Mouse (Mus musculus): ENCODE results near the gene Tmie. TPM values are rescaled to one million over a fixed set of nuclear protein-coding genes. Genes with fewer than 3 reads are reported as not detected.
"Not testable (repeated sequence)": the region's sequence is repeated elsewhere in the genome, so short reads cannot be mapped to it uniquely, and the experiment has no call there.

Gene Tmie
- total RNA-seq, 2 experiments from 2014 or later = 4.7 to 5.5 TPM

- DNase-seq (ENCODE audit: extremely low spot score in 1 of 2, low spot score in 2 of 2) = peak in 1 of 2 experiments; percentile 54
- intact Hi-C loops (cut with DNase I) = no loop called here
Observed at GRCm38 (mm10) chr9:110856920-110857319, 23.0 kb downstream of the Tmie start.

- intact Hi-C loops (cut with DNase I) = no loop called here
- DNase-seq (ENCODE audit: extremely low spot score in 1 of 2, low spot score in 2 of 2) = no peak
Observed at GRCm38 (mm10) chr9:110855903-110856302, 24.0 kb downstream of the Tmie start.

- no peak for DNase-seq (ENCODE audit: extremely low spot score in 1 of 2, low spot score in 2 of 2)
- intact Hi-C loops (cut with DNase I) = no loop called here
Observed at GRCm38 (mm10) chr9:110849162-110849561, 30.8 kb downstream of the Tmie start.

GRCm38 (mm10) chr9:110844206-110844605, 35.7 kb downstream of the Tmie start, which contains the start of gene Prss46:
Gene Prss46, plus strand, starts transcription at chr9:110844506.
- no peak for DNase-seq (ENCODE audit: extremely low spot score in 1 of 2, low spot score in 2 of 2)
- intact Hi-C loops (cut with DNase I) = no loop called here

- intact Hi-C loops (cut with DNase I) = no loop called here
- no peak for DNase-seq (ENCODE audit: extremely low spot score in 1 of 2, low spot score in 2 of 2)
Observed at GRCm38 (mm10) chr9:110841438-110841837, 38.5 kb downstream of the Tmie start.

GRCm38 (mm10) chr9:110840905-110841304, 39.0 kb downstream of the Tmie start:
- DNase-seq (ENCODE audit: extremely low spot score in 1 of 2, low spot score in 2 of 2) = no peak
- intact Hi-C loops (cut with DNase I) = no loop called here

GRCm38 (mm10) chr9:110836112-110836511, 43.8 kb downstream of the Tmie start:
- intact Hi-C loops (cut with DNase I) = no loop called here
- DNase-seq (ENCODE audit: extremely low spot score in 1 of 2, low spot score in 2 of 2) = peak in 1 of 2 experiments; percentile 50

GRCm38 (mm10) chr9:110834961-110835360, 45.0 kb downstream of the Tmie start:
- DNase-seq (ENCODE audit: extremely low spot score in 1 of 2, low spot score in 2 of 2) = no peak
- intact Hi-C loops (cut with DNase I) = no loop called here

- no peak for DNase-seq (ENCODE audit: extremely low spot score in 1 of 2, low spot score in 2 of 2)
- intact Hi-C loops (cut with DNase I) = no loop called here
Observed at GRCm38 (mm10) chr9:110834411-110834810, 45.5 kb downstream of the Tmie start, which contains the start of gene Prss45. Gene Prss45, plus strand, starts transcription at chr9:110834588.

- no peak for DNase-seq (ENCODE audit: extremely low spot score in 1 of 2, low spot score in 2 of 2)
- intact Hi-C loops (cut with DNase I) = no loop called here
Observed at GRCm38 (mm10) chr9:110833021-110833420, 46.9 kb downstream of the Tmie start.

GRCm38 (mm10) chr9:110826390-110826789, 53.5 kb downstream of the Tmie start, which contains the start of gene Prss43:
Gene Prss43, plus strand, starts transcription at chr9:110826690.
- DNase-seq (ENCODE audit: extremely low spot score in 1 of 2, low spot score in 2 of 2) = no peak
- intact Hi-C loops (cut with DNase I) = no loop called here

GRCm38 (mm10) chr9:110825832-110826231, 54.1 kb downstream of the Tmie start:
- intact Hi-C loops (cut with DNase I) = no loop called here
- DNase-seq (ENCODE audit: extremely low spot score in 1 of 2, low spot score in 2 of 2) = no peak

GRCm38 (mm10) chr9:110825426-110825825, 54.5 kb downstream of the Tmie start:
- intact Hi-C loops (cut with DNase I) = no loop called here
- no peak for DNase-seq (ENCODE audit: extremely low spot score in 1 of 2, low spot score in 2 of 2)

GRCm38 (mm10) chr9:110821436-110821835, 58.5 kb downstream of the Tmie start:
- DNase-seq (ENCODE audit: extremely low spot score in 1 of 2, low spot score in 2 of 2) = no peak
- intact Hi-C loops (cut with DNase I) = no loop called here

- DNase-seq (ENCODE audit: extremely low spot score in 1 of 2, low spot score in 2 of 2); intact Hi-C loops (cut with DNase I): not testable (repeated sequence)
Observed at GRCm38 (mm10) chr9:110820546-110820945, 59.4 kb downstream of the Tmie start.

Small RNA genes lying within 50 kb of the gene (microRNA-seq; reads per million reads assigned to microRNA genes)
- gene Gm24269 = not detected

Other genes starting within 250 kb of the Tmie start
- 10 to 100 TPM; 12.6 to 12.7 TPM for gene Nbeal2, start 226.0 kb downstream of the Tmie start, total RNA-seq (2021)
- gene Ccdc12, start 223.6 kb downstream of the Tmie start, total RNA-seq (2021) = 10 to 100 TPM; 43.6 to 44.0 TPM
- gene Myl3, start 138.3 kb downstream of the Tmie start, total RNA-seq (2021) = under 1 TPM; 0.39 to 0.56 TPM
- gene Pth1r, start 133.0 kb downstream of the Tmie start, total RNA-seq (2021) = 1 to 10 TPM; 9.1 to 9.3 TPM
- gene Prss42, start 81.9 kb downstream of the Tmie start, total RNA-seq (2021) = not detected
- gene Prss44, start 66.1 kb downstream of the Tmie start, total RNA-seq (2021) = not detected
- under 1 TPM; 0.14 to 0.28 TPM for gene Prss43, start 53.4 kb downstream of the Tmie start, total RNA-seq (2021)
- under 1 TPM; 0.28 to 0.79 TPM for gene Prss45, start 45.5 kb downstream of the Tmie start, total RNA-seq (2021)
- gene Prss46, start 35.6 kb downstream of the Tmie start, total RNA-seq (2021) = not detected
- gene Prss50, start 22.1 kb downstream of the Tmie start, total RNA-seq (2021) = under 1 TPM in 1 of 2 experiments, not detected in 1; 0.58 TPM
- gene Als2cl, start 243 bp downstream of the Tmie start, total RNA-seq (2021) = 1 to 10 TPM; 7.8 to 8.4 TPM
- gene Fam240a, start 36.7 kb upstream of the Tmie start, total RNA-seq (2021) = not detected
- gene Tdgf1, start 66.0 kb upstream of the Tmie start, total RNA-seq (2021) = under 1 TPM in 1 of 2 experiments, not detected in 1; 0.39 TPM
- gene Lrrc2, start 71.4 kb upstream of the Tmie start, total RNA-seq (2021) = 1 to 10 TPM in 1 of 2 experiments, under 1 TPM in 1; 0.92 to 1.6 TPM
- under 1 TPM; 0.47 to 0.63 TPM for gene Rtp3, start 110.5 kb upstream of the Tmie start, total RNA-seq (2021)
- gene Ltf, start 139.2 kb upstream of the Tmie start, total RNA-seq (2021) = under 1 TPM in 1 of 2 experiments, not detected in 1; 0.57 TPM
- gene Ccrl2, start 177.4 kb upstream of the Tmie start, total RNA-seq (2021) = under 1 TPM; 0.85 to 0.86 TPM
- gene Lrrfip2, start 237.5 kb upstream of the Tmie start, total RNA-seq (2021) = 10 to 100 TPM; 31.4 to 32.5 TPM